Mouse (Mus musculus): ENCODE results near the gene Tmem108. TPM values are rescaled to one million over a fixed set of nuclear protein-coding genes. Genes with fewer than 3 reads are reported as not detected.

The Tmem108 gene
- total RNA-seq, 2 experiments from 2014 or later = not detected

GRCm38 (mm10) chr9:103546695-103547645, 214.7 kb downstream of the Tmem108 start:
- no peak for DNase-seq

GRCm38 (mm10) chr9:103545729-103546128, 215.9 kb downstream of the Tmem108 start:
- no peak for DNase-seq

- no peak for DNase-seq
Measured at GRCm38 (mm10) chr9:103545271-103545670, 216.4 kb downstream of the Tmem108 start.

GRCm38 (mm10) chr9:103544599-103544998, 217.0 kb downstream of the Tmem108 start:
- no peak for DNase-seq

- DNase-seq = no peak
Measured at GRCm38 (mm10) chr9:103540518-103540917, 221.1 kb downstream of the Tmem108 start.

- DNase-seq = no peak
Measured at GRCm38 (mm10) chr9:103538047-103538816, 223.4 kb downstream of the Tmem108 start.

GRCm38 (mm10) chr9:103536059-103536634, 225.5 kb downstream of the Tmem108 start:
- no peak for DNase-seq

GRCm38 (mm10) chr9:103525041-103525537, 236.5 kb downstream of the Tmem108 start:
- no peak for DNase-seq

- DNase-seq = no peak
Measured at GRCm38 (mm10) chr9:103524600-103524999, 237.0 kb downstream of the Tmem108 start.

GRCm38 (mm10) chr9:103523742-103524403, 237.8 kb downstream of the Tmem108 start:
- no peak for DNase-seq

GRCm38 (mm10) chr9:103523008-103523407, 238.6 kb downstream of the Tmem108 start:
- DNase-seq = no peak

- DNase-seq = no peak
Measured at GRCm38 (mm10) chr9:103513884-103514283, 247.8 kb downstream of the Tmem108 start.

- DNase-seq = no peak
Measured at GRCm38 (mm10) chr9:103512257-103512656, 249.4 kb downstream of the Tmem108 start.

GRCm38 (mm10) chr9:103506968-103507584, 254.6 kb downstream of the Tmem108 start:
- DNase-seq = no peak

- no peak for DNase-seq
Measured at GRCm38 (mm10) chr9:103505067-103505466, 256.6 kb downstream of the Tmem108 start.

GRCm38 (mm10) chr9:103504646-103505045, 257.0 kb downstream of the Tmem108 start:
- DNase-seq = no peak

- no peak for DNase-seq
Measured at GRCm38 (mm10) chr9:103503586-103504298, 257.9 kb downstream of the Tmem108 start.

- DNase-seq = no peak
Measured at GRCm38 (mm10) chr9:103502655-103503054, 259.0 kb downstream of the Tmem108 start.

GRCm38 (mm10) chr9:103501861-103502364, 259.7 kb downstream of the Tmem108 start:
- no peak for DNase-seq

- DNase-seq = no peak
Measured at GRCm38 (mm10) chr9:103499366-103499765, 262.3 kb downstream of the Tmem108 start.
